Mouse (Mus musculus) monocyte, adult 2 months (primary cell): ENCODE measurements around the gene Usp6nl.

ENCODE experiments used
- DNase-seq, 2 experiments: peaks; one replicate each; pipeline ENCODE4 v3.0.0; 2022; ENCODE audit warnings: low spot score in 2 of 2, low read depth in 1 of 2

Usp6nl gene

GRCm38 (mm10) chr2:6366973-6367372 lies 44.5 kb downstream of the Usp6nl start:
- DNase-seq = no peak

- no peak for DNase-seq
Observed at GRCm38 (mm10) chr2:6367497-6367896, 45.0 kb downstream of the Usp6nl start.

DNA sequence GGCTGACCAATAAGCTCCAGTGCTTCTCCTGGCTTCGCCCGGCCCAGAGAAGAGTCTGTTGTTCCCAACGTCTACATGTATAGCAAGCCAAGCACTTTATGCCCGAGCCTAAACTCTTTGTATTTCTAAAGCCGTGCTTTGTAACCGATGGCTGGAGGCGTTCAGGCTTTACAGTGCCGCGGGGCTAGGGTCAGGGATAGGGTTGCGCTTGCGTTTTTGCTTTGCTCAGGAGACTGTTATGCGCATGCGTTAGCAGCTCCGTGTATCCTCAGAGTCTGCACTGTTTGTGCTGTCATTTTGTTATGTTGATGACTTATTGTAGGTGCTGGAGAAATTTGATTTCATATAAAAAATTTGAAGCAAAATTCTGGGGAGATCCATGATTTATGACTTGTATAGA lies 51.7 kb downstream of the Usp6nl start:
- DNase-seq = no peak

DNA sequence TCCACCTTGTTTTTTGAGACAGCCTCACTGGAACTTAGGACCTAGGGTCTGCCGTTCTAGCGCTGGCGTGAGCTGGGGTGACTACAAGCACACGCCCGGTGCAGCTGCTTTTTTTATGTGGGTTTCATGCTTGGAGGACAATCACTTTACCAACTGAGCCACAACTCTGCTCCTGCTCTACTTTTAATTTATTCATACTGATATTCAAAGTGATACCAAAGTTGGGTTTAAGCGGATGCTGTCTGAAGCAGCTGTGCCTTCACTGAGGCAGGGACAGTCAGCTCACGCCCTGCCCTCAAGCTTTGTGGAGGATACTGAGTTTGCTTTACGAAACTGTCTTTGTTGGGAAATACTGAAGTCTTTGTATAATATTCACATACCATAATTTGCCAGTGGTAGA lies 53.6 kb downstream of the Usp6nl start:
- DNase-seq = no peak

- no peak for DNase-seq
Observed at GRCm38 (mm10) chr2:6376941-6377340, 54.5 kb downstream of the Usp6nl start.

- peak in 1 of 2 experiments; percentile 18 for DNase-seq
Observed at GRCm38 (mm10) chr2:6378590-6379205, 56.2 kb downstream of the Usp6nl start.

DNA sequence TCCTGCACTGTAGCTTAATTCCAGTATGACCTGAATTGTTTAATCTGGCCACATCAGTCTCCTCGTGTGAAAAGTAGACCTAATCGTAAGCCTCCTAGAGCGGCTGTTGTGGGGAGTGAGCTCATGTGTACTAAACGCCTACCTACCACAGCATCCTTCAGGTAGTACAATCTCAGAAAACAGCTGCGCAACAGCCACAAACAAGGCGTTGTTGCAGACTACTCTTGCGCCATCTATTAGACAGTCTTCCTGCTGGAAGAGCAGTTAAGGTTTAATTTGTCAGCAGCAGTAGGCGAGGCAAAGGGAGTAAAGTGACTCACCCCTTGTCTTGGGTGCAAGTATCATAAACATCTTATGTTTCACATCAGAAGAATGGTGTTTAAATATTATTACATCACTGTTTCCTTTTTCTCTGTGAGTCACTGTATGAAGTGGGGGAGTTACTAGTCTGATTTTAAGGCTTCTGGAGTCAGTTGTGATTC lies 57.3 kb downstream of the Usp6nl start:
- no peak for DNase-seq

DNA sequence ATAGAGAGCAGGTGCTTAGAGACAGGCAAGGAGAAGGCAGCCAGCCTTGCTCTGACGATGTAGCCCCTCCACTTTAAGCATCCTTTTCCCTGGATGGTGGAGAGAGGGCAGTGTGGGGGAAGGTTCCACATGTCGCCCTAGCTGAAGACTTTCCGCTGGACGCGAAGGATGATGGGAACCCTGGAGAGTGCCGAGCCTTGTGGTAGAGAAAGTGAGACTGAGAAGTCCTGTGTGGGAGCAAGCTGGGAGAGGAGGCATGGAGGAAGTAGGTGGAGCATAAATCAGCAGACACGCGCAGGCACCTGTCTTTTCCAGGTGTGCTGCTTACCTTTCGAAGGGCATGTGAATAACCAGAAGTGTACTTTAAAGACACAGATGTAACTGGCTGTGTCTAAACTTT lies 57.9 kb downstream of the Usp6nl start:
- no peak for DNase-seq

DNA sequence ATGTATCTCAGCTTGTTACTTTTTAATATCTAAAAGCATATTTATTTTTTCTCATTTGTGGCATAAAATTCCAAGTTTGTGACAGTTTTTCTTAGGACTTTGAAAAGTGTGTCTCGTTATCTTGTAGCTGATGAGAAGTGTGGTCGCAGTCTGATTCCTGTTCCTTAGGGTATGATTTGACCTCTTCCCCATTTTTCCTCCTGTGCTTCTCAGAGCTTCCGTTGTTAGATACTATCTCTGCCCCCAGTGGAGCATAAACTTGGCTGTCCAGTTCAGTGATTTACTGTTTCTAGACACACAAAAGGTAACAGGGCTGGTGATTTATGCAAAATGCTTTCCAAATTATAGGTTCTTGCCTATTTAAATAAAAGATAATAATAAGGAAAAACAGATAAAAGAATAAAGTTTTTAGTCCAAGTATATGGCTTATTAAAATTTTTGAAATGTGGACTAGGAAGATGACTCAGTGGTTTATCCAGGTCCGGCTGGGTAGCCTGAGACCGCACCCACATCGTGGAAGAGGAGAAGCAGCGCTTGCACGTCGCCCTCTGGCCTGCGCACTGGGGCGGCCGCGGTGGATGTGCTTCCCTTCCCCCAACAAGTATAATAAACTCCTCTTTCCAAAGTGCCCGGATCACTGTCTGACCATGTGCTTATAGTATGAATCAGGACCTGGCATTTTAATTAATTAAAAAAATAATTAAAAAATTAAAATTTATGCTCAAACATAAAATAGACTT lies 62.1 kb downstream of the Usp6nl start:
- no peak for DNase-seq

GRCm38 (mm10) chr2:6389162-6389561 lies 66.7 kb downstream of the Usp6nl start:
- DNase-seq = no peak

DNA sequence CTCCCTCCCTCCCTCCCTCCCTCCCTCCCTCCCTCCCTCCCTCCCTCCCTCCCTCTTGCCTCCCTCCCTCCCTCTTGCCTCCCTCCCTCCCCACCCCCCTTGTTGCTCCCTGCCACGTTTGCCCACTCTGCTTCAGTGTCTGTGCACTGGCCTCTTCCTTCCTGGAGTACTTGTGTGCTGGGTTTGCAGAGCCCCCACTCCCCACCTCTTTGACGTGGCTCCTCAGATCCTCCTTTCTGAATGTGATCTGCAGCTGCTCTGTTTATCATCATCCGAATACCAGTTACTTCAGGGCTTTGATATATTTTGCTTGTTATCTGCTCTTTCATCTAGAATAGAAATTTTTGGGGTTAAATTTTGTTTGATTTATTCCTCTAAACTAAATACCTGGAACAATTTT lies 68.8 kb downstream of the Usp6nl start:
- DNase-seq = no peak

DNA sequence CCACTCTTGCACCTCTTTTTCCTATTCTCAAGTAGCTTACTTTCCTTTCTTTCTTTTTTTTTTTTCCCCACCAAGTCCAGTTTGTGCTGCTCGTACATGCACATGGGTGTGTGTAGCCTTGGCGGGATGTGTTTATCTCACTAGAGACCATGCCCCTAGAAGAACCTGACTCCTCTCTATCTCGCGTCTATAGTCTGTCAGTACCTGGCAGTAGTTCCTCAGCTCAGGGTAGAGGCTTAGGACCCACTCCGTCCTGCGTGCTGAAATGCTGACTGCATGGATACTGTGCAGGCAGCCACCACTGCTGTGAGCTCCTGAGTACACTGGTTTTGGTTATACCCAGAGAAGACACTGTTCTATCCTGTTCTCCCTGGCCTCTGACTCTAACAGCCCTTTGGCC lies 69.5 kb downstream of the Usp6nl start:
- DNase-seq = no peak

DNA sequence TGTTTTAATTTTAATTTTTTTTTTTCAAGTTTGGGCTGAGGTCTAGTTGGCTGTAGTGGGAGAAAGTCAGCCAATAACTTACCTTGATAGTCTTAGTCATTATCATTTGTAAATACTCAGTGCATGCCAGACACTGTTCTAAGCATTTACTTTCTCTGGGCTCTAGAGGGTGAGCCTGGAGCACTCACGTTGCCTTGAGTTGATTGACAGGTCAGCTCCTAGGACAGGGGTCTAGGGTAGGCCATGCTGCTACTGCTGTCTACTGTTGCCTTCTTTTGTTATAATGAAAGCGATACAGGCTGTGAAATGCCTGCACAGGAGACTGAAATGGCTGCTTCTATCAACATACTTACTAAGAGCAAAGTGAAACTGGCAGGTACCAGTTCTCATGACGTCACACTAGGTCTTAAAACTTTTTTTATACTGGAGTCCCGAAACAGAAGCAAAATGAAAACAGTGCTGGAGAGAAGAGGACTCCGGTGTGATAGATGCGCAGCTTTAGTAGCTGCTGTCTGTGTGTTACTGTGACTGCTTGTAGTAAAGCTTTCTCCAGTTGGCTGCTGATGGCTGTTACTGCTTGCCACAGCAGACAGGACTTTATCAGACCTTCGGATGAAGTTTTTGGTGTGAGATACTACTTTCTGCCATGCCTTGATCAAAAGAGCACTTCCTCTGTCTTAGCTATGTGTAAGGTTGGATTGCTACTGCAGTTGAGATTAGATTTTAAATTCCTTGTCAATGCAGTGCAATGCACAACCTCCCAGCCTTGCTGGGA lies 73.6 kb downstream of the Usp6nl start:
- no peak for DNase-seq

DNA sequence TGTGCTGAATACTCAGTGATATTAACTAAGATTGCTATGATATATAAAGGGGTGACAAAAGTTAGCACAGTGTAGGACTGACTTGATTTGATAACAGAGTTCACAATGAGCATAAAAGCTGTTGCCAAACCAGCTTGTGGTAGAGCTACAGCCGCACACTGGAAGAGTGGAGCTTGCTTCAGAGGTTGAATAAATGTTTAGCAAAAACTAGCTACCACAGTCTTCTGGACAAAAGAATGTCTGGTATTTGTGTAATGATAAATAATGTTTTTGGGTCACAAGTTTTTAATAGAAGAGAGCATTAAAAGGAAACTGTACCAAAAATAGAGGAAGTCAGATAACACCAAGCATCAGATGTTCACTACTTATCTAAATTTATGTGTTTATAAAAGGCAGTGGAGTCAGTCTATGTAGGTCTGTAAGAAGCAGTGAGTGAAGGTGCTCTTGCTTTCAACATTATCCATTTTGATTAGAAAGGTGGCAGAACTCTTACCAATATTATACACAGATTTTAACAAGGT lies 74.2 kb downstream of the Usp6nl start:
- no peak for DNase-seq

- no peak for DNase-seq
Observed at GRCm38 (mm10) chr2:6397166-6397565, 74.7 kb downstream of the Usp6nl start.

DNA sequence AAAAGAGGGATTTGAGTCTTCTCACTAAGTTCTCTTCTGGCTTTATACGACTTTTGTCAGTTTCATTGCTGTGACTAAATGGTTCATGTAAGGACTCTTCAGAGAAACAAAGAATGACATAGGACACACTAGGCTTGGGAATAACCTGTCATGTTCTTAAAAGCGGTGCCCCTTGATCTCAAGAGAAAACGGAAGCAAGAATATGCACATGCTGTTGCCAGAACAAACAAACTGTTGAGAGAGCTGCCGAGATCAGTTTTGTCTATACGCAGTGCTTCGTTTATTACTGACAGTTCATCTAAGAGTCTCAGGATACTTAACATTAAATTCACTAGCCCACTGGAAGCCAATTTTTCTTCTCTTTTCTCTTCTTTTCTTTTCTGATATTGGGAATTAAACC lies 76.4 kb downstream of the Usp6nl start:
- no peak for DNase-seq

GRCm38 (mm10) chr2:6401039-6401438 lies 78.6 kb downstream of the Usp6nl start:
- DNase-seq = no peak

GRCm38 (mm10) chr2:6403375-6403774 lies 80.9 kb downstream of the Usp6nl start:
- no peak for DNase-seq

DNA sequence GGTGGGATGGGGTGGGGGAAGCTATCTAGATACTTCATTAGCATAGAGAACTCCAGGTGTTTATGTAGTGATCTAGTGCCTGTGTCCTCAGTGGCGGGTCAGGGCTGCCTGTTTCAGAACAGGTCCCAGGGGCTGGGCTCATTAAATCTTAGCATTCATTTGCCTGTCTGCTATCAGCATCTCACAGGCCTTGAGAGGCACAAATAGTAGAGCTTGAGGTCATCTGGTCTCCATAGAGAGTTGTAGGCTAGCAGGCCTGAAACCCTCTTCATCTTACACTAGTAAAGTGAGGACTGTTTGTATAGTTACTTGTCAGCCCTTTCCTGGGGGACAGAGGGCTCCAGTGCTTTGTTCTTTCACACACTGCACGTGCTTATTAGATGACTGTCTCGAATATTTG lies 81.5 kb downstream of the Usp6nl start:
- DNase-seq = no peak

GRCm38 (mm10) chr2:6404627-6405026 lies 82.2 kb downstream of the Usp6nl start:
- no peak for DNase-seq

GRCm38 (mm10) chr2:6405059-6406033 lies 82.9 kb downstream of the Usp6nl start:
- DNase-seq = peak; percentile 5 to 40
